Mouse (Mus musculus) A20 (cell line): ENCODE results near the gene Smim22.

Source experiments
- DNase-seq: peaks from one replicate; pipeline ENCODE4 v3.0.0-alpha.2; 2011; ENCODE audit warnings: low read depth, low spot score

Smim22 gene

DNA sequence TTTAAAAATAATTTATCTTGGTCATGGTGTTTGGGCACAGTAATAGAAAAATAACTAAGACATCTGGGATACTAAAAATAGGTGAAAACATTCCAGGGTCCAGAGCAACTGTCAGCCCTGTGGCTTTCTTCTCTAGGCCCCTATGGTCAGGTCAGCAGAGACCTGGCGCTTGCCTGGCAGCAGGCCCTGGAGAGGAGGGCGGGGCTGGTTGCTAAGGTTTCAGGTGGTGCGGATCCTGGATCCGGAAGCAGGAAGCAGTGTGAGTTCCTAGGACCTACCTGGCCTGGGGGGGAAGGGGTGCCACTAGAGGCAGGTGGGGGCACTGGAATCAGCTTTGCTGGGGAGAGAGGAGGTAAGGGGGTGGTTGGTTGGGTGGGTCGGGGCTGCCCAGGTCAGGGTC, at the start of gene Smim22:
Gene Smim22 (plus strand): TSS at position 222 of the 400 bp plus-strand sequence.
- DNase-seq = no peak

DNA sequence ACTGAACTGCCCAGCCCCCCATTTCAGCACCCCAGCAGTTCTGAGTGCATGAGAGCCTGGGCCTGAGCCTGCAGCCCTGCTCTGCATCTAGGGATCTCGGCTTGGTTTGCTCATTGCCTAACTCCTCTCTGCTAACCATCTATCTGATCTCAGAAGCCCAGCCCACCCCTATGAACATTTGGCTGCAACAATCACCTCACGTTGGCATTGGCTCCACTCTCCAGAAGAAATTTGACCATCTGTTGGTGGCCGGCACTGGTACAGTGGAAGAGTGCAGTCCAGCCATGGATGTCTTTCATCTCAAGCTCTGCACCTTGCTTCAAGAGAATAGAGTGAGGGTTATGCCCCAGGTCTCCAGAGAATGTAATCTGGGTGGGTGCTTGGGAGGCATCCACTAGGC, 49.6 kb upstream of the Smim22 start:
- no peak for DNase-seq

DNA sequence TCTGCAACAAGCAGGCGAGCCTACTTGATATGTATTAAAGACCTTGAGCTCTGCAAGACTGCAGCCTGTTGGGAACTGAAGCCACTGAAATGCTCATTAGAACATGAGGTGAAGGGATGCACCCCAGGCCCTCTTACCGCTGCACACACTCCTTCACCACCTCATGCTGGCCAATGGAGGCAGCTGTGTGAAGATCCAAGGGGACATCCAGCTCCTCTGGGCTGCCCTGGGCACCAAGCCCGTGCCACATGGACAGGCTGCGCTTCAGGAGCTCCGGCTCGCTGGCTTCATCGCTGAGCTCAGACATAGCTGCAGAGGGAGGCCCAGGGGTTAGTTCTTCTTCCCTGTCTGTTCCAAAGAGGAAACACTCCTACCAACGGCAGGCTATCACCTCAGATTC, 46.8 kb upstream of the Smim22 start:
- DNase-seq = no peak

DNA sequence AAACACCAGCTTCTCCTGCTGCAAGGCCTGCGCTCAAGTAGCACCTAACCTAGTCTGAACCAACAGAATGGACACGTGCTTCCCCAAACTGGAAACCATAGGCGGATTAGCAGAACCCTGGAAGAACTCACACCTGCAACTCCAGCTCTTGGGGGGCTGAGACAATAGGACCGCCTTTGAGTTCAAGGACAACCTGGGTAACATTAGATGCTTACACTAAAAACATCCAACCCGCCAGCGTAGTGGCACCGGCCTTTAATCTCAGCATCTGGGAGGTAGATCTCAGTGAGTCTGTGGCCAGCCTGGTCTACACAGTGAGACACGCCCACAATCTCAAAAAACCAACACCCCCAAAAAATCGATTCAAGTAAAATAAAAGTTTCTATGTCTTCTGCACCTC, 43.7 kb upstream of the Smim22 start:
- peak; percentile 48 for DNase-seq

- DNase-seq = peak; percentile 96
Observed at GRCm38 (mm10) chr16:4963797-4964709, 43.0 kb upstream of the Smim22 start, which contains the start of gene Anks3. Gene Anks3, minus strand, starts transcription at chr16:4964205.

- DNase-seq = no peak
Observed at GRCm38 (mm10) chr16:4964731-4965391, 42.2 kb upstream of the Smim22 start.

GRCm38 (mm10) chr16:4965392-4966129, 41.5 kb upstream of the Smim22 start:
- no peak for DNase-seq

DNA sequence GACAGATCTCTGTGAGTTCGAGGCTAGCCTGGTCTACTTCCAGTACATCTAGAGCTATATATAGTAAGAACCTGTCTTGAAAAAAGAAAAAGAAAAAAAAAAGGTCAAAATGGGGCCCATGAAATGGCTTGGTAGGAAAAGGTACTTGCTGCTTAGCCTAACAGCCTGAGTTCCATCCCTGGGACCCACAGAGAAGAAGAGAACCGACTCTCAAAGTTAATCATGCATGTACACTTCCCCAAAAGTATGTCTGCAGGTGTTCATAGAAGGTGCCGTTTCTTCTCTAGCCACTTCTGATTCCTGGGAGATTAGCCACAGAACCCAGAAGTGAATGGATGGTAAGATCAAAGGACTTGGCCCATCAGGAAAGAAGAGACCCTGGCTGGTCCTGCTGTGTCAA, 38.7 kb upstream of the Smim22 start:
- peak; percentile 55 for DNase-seq

DNA sequence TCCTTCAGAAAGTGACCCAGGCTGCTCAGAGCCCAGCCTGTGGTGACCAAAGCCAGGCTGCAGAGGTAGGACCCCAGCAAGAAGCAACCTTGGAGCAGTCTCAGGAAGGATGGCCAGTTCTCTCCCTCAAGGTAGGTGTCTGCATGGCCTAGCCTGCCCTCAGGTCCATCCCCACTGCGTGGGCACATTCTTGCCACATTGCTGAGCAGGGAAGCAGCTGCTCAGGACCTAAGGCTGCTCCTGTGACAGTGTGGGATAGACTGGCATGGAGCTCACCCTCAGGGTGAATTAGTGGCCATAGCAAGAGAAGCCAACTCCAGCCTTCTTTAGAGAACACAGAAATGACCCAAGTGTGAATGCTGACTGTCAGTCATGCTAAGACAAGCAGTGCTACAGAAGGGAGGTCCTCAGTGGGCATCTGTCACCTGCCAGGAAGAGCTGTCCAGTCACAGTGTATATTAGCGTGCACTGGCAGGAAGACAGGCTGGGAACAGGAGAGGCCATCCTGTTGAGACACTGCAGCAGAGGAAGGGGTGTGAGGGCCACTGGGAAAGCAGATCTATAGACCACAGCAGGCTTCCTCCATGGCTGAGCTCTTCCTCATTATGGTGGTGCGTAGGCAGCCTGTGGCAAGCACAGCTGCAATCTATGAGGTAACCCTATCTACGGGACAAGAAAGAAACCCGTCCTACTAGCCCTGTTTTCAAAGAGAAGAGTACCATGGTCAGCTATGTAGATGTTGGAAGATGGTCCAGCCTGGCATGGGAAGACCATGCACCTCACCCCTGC, 37.8 kb upstream of the Smim22 start:
- no peak for DNase-seq

DNA sequence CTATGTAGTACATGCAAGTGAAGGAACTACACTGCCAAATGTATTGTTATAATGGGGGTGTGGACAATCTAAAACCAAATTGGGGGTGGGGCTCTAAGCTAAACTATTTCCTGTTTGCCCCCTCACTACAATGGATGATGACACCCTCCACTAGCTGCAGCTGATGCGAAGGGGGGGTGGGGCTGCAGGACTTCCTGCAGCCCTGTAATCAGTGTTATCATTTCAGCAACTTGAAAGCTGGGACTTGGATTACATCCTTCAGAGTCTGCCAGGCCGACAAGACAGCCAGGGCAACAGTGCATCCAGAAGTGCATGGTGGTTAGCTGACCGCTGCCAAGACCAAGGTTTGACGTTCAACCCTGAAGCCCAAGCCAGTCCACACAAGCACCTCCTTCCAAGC, 35.5 kb upstream of the Smim22 start:
- no peak for DNase-seq

- no peak for DNase-seq
Observed at GRCm38 (mm10) chr16:4974521-4974920, 32.6 kb upstream of the Smim22 start.

DNA sequence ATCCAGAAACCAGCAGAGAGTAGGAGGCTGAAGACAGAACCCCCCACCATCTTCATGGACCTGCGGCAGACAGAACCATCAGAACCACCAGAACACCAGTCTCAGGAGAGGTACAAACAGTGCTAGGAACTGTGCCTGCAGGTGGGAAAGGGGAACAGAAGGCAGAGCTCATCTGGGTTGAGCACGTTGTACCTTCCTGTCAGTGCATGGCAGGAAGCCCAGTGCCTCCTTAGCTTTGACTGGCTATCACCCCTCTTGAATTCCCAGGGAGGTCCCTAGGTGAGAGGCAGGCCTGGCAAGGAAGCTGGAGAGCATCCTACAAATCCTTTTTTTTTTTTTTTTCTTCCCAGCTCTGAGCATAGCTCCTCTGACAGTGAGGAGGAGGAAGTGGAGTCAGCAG, 30.9 kb upstream of the Smim22 start:
- no peak for DNase-seq

- DNase-seq = no peak
Observed at GRCm38 (mm10) chr16:4978275-4979051, 28.6 kb upstream of the Smim22 start.

- DNase-seq = peak; percentile 73
Observed at GRCm38 (mm10) chr16:4979755-4980380, 27.2 kb upstream of the Smim22 start.

GRCm38 (mm10) chr16:4984717-4985116, 22.4 kb upstream of the Smim22 start:
- no peak for DNase-seq

GRCm38 (mm10) chr16:4993276-4993675, 13.8 kb upstream of the Smim22 start:
- no peak for DNase-seq

GRCm38 (mm10) chr16:4997553-4997952, 9.5 kb upstream of the Smim22 start, which contains the start of gene Sept12:
Gene Sept12, minus strand, starts transcription at chr16:4997852.
- no peak for DNase-seq

- no peak for DNase-seq
Observed at GRCm38 (mm10) chr16:4998984-4999383, 8.1 kb upstream of the Smim22 start.

DNA sequence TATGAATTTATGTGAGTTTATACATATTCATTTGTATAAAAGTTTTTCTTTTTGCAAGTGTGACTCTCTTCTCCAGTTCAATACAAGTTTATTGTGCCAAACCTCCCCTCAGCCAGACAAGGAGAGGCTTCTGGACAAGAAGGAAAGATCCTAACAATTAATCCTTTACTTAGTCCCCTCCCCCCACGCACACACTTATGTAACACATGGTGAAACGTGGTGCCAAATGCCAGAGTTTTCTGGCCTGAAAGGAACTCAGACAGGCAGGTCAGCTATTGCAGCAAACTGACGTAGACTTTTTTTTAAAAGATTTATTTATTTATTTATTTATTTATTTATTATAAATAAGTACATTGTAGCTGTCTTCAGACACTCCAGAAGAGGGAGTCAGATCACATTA, 6.5 kb upstream of the Smim22 start:
- DNase-seq = no peak

- DNase-seq = no peak
Observed at GRCm38 (mm10) chr16:5007492-5007891, 404 bp downstream of the Smim22 start.
